Mouse (Mus musculus): ENCODE measurements around the gene Samd3. TPM values are rescaled to one million over a fixed set of nuclear protein-coding genes. Genes with fewer than 3 reads are reported as not detected.
A peak's percentile ranks its signal among the peaks of the same experiment; 100 is the strongest.

Samd3 gene
- polyA plus RNA-seq, 1 experiment from 2014 or later, result 0.47 TPM

DNA sequence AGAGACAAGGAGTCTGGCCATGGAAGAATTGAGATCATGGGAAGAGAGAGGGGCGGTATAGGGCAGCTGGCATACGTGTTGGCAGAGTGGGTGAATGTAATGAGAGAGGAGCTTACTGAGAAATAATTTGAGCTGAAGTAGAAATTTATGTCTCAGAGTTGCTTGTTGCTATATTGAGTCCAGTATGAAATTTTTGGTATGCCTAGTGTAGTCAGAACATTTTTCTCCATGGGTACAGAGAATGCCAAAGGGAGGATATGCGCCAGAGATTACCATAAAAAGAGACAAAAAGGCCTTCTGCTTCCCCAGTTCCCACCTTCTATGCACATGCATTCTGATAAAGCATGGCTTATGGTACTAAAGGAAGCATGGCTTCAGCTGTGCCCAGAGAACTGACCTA, 13.7 kb downstream of the Samd3 start:
- Histone ChIP-seq H3K36me3 (no peaks in the 10 kb centered on the region), H3K27me3 (no peaks in the 10 kb centered on the region), H3K9me3 (no peaks in the 10 kb centered on the region), H3K4me2 (replicated peaks) (no peak overlapping the region), H3K4me1 (no peaks in the 10 kb centered on the region), H3K27ac (no peak overlapping the region), H3K9ac (no peak overlapping the region), H3K4me3 (no peak overlapping the region)
- ATAC-seq (ENCODE audit: insufficient number of reproducible peaks, insufficient read depth, low FRiP score, low TSS enrichment), result no peak
- 93% methylated on average over 3 of the region's 3 CpGs for WGBS

DNA sequence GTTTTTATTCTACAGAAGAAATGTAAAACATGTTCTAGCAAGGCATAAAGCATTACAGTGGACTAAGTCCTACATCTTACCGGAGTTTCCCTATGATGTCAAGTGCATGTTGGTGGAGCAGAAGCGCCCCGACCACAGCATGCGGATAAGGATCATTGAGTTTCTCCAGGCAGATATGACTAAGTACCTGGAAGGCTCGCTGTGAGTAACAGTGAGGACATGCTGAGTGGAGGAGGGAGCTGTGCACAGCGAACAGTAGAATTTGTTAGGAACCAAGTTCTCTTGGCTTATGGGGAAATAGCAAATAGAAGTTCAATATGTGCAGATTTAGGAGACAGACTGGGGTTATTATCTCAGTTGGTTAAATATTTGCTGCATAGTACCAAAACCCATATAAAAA, 15.0 kb downstream of the Samd3 start:
- ATAC-seq (ENCODE audit: insufficient number of reproducible peaks, insufficient read depth, low FRiP score, low TSS enrichment), result no peak
- Histone ChIP-seq H3K4me3 (no peak overlapping the region), H3K27ac (no peak overlapping the region), H3K4me1 (no peaks in the 10 kb centered on the region), H3K9ac (no peak overlapping the region), H3K36me3 (no peaks in the 10 kb centered on the region), H3K27me3 (no peaks in the 10 kb centered on the region), H3K9me3 (no peaks in the 10 kb centered on the region), H3K4me2 (replicated peaks) (no peak overlapping the region)
- 88% methylated on average over 6 of the region's 6 CpGs for WGBS

DNA sequence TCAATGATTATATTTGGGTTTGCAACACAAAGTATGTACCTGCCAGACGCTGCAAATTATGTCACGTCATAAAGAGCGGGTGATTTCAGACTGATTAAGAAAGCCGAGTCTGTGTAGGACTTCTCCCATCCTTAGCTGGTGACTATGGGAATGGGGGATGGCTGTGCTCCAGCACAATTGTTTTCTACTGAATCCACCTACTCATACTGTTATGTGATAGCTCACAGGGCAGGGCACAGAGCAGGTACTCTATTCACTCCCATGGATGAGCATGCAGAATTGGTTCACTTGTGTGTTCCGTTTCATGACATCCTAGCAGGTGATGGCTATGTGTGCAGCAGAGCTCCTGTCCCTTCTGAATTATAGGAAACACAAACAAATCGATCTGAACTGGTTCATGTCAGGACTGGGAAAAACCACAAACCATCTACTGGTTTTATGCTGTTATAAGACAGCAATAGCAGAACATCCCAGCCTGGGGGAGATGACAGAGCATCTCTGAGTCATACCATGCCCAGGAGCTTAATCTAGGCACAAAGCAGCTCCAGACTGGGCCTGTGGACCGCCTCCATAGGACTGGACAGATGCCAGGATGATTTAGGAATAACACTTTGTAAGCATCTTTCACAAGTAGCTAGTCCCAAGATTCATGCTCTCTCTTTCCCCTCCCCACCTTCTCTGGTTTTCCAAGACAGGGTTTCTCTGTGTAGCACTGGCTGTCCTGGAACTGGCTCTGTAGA, 20.1 kb downstream of the Samd3 start:
- WGBS, result 86% methylated on average over 7 of the region's 7 CpGs
- ATAC-seq (ENCODE audit: insufficient number of reproducible peaks, insufficient read depth, low FRiP score, low TSS enrichment), result no peak
- H3K36me3 ChIP-seq, result no peaks in the 10 kb centered on the region
- H3K4me2 ChIP-seq (replicated peaks), result no peak overlapping the region
- H3K9me3 ChIP-seq, result no peaks in the 10 kb centered on the region
- H3K27ac ChIP-seq, result no peak overlapping the region
- H3K9ac ChIP-seq, result no peak overlapping the region
- no peaks in the 10 kb centered on the region for H3K4me1 ChIP-seq
- no peaks in the 10 kb centered on the region for H3K27me3 ChIP-seq
- no peak overlapping the region for H3K4me3 ChIP-seq

DNA sequence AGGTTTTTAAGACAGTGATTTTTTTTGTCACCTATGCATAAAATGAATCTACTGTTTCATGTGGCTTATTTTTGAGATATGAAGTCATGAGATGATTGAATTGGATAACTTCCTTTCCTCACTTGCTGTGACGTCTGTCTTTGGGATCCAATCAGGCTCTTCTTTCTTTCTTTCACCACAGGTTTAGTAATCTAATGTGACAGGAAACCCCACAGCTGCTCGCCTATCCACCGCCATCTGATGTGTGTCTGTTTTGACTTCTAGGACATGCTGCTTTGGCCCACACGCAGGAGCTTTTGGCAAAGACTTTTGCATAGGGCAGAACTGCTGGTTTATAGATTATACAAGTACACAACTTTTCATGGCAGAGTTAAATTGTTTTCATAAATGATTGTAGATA, 30.4 kb downstream of the Samd3 start:
- ATAC-seq (ENCODE audit: insufficient number of reproducible peaks, insufficient read depth, low FRiP score, low TSS enrichment), result no peak
- Histone ChIP-seq H3K4me2 (replicated peaks) (no peak overlapping the region), H3K9ac (no peak overlapping the region), H3K27ac (no peak overlapping the region), H3K36me3 (no peaks in the 10 kb centered on the region), H3K4me3 (no peak overlapping the region), H3K27me3 (no peaks in the 10 kb centered on the region), H3K4me1 (no peaks in the 10 kb centered on the region), H3K9me3 (no peaks in the 10 kb centered on the region)
- 42% methylated on average over 4 of the region's 4 CpGs for WGBS

DNA sequence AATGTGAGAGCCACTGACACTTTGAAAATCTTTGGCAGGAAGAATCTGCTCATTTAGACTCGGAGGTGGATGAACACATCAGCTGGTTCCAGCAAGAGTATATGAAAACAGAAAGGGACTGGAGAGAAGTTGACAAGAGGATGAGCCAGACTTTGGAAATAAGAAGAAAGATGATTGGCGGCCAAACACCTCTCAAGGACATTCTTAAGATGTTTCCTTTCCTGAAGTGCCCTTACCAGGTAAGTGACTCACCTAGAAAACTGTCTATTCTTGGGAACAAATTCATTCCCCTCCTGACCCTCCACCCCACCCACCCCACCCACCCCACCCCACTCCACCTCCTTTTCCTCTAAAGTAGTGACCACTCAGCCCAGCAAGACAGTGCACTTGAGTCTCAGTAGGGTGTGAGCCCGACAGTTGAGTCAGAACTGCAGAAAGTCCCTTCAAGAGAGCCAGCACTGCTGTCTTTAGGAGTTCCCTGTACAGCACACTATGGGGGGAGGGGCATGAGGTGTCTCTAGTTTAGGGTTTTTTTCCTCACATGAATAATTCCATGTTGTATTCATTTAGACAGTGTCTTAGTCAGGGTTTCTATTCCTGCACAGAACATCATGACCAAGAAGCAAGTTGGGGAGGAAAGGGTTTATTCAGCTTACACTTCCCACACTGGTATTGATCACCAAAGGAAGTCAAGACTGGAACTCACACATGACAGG, 34.4 kb downstream of the Samd3 start:
- Histone ChIP-seq H3K9me3 (no peaks in the 10 kb centered on the region), H3K4me1 (no peaks in the 10 kb centered on the region), H3K9ac (no peak overlapping the region), H3K27ac (no peak overlapping the region), H3K4me3 (no peak overlapping the region), H3K27me3 (no peaks in the 10 kb centered on the region), H3K36me3 (no peaks in the 10 kb centered on the region), H3K4me2 (replicated peaks) (no peak overlapping the region)
- ATAC-seq (ENCODE audit: insufficient number of reproducible peaks, insufficient read depth, low FRiP score, low TSS enrichment), result no peak
- WGBS, result 79% methylated on average over 3 of the region's 3 CpGs

DNA sequence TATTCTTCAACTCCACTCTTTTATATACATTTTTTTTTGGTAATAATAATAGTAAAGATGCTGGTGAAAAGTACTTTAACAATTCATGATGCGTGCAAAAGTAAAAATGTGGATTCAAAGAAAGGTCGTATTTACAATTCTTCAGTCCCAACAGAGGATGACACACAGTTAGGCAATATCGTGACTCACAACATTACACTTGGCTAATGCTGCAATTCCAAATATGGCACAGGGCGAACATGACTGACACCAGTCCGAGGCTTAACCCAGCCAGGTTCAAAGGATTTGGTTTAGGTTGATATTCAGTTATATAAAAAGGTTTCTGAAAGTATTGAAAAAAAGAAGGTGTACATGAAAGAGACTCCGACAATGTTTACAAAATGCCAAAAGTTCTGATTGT, 45.9 kb downstream of the Samd3 start:
- no peak for ATAC-seq (ENCODE audit: insufficient number of reproducible peaks, insufficient read depth, low FRiP score, low TSS enrichment)
- Histone ChIP-seq H3K27ac (no peak overlapping the region), H3K9ac (no peak overlapping the region), H3K36me3 (peaks cover 52% of the 10 kb centered on the region), H3K4me2 (replicated peaks) (no peak overlapping the region), H3K4me3 (no peak overlapping the region), H3K27me3 (no peaks in the 10 kb centered on the region), H3K4me1 (no peaks in the 10 kb centered on the region), H3K9me3 (no peaks in the 10 kb centered on the region)
- 91% methylated on average over 6 of the region's 6 CpGs for WGBS

DNA sequence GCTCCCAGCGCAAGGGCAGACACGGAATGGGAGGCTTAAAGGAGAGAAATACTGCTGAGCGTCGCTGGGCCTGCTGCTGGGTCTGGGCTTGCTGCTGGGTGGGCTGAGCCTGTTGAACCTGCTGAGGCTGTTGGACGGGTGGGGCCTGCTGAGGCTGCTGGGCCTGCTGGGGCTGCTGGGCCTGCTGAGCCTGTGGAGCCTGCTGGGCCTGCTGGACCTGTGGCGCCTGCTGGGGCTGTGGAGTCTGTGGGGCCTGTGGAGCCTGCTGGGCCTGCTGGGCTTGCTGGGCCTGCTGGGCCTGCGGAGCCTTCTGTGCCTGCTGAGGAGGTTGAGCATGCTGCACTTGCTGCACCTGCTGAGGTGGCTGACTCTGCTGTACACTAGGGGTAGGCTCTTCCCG, 50.5 kb downstream of the Samd3 start:
- Histone ChIP-seq H3K27ac (no peak overlapping the region), H3K4me1 (no peaks in the 10 kb centered on the region), H3K4me3 (no peak overlapping the region), H3K27me3 (no peaks in the 10 kb centered on the region), H3K9me3 (no peaks in the 10 kb centered on the region), H3K4me2 (replicated peaks) (no peak overlapping the region), H3K9ac (no peak overlapping the region), H3K36me3 (peaks cover 62% of the 10 kb centered on the region)
- 52% methylated on average over 8 of the region's 8 CpGs for WGBS
- ATAC-seq (ENCODE audit: insufficient number of reproducible peaks, insufficient read depth, low FRiP score, low TSS enrichment), result peak; percentile 72

DNA sequence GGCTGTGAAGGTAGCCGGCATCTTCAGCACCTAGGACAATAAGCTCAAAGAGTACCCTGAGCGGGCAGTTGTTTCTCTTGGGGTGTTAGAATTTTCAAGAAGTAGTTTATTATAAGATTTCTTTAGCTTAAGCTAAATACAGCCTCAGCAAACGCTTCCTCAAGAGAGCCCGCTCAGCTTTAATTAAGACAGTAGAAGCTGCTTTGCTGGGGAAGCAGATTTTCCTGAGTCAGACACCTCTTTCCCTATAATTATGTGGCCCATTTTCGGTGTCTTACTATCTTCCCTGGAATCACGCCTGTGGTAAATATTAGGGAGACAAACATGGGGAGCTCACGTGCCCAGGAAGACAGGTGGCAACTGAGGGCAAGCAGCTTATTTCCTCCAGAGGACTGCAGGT, 57.6 kb downstream of the Samd3 start:
- Histone ChIP-seq H3K4me2 (replicated peaks) (no peak overlapping the region), H3K27ac (no peak overlapping the region), H3K4me3 (no peak overlapping the region), H3K27me3 (no peaks in the 10 kb centered on the region), H3K36me3 (peaks cover 39% of the 10 kb centered on the region), H3K9me3 (no peaks in the 10 kb centered on the region), H3K4me1 (no peaks in the 10 kb centered on the region), H3K9ac (no peak overlapping the region)
- 86% methylated on average over 7 of the region's 7 CpGs for WGBS
- ATAC-seq (ENCODE audit: insufficient number of reproducible peaks, insufficient read depth, low FRiP score, low TSS enrichment), result no peak

DNA sequence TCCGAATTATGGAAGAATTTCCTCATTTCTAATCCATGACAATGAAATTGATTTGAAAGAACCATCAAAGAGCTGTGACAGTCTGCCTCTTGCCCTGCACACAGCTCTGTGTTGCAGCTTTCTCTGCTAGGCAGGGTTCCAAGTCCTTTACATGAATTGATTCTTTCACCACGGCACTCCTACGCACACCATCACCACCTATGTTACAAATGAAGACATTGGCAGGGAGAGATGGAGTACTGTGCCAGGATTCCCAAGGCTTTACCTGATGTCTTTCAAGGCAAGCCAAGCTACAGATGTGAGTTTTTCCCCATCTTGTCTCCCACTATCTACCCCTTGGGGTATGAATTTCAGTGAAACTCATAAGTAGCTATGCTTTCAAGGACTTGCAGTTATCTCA, 67.7 kb downstream of the Samd3 start:
- no peaks in the 10 kb centered on the region for H3K4me1 ChIP-seq
- no peak overlapping the region for H3K27ac ChIP-seq
- no peak overlapping the region for H3K4me3 ChIP-seq
- WGBS, result 89% methylated on average over 3 of the region's 3 CpGs
- H3K27me3 ChIP-seq, result no peaks in the 10 kb centered on the region
- no peak overlapping the region for H3K9ac ChIP-seq
- H3K36me3 ChIP-seq, result peaks cover 55% of the 10 kb centered on the region
- H3K4me2 ChIP-seq (replicated peaks), result no peak overlapping the region
- H3K9me3 ChIP-seq, result no peaks in the 10 kb centered on the region
- ATAC-seq (ENCODE audit: insufficient number of reproducible peaks, insufficient read depth, low FRiP score, low TSS enrichment), result no peak

DNA sequence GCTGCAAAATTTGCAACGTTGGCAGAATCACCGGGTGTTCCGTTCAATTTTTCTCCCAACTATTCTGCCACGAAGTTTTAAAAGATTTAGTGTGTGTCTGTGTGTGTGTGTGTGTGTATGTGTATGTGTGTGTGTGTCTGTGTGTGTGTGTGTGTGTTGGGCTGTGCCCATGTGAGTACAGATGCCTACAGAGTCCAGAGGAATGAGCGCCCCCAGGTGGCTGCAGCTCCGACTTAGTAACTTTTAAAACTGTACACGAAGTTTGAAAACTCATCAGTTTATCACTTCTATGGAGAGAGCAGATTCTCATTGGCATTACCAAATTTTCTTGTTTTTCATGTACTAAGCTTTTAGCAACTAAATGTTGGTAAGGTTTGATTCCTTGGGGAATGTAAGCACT, 68.1 kb downstream of the Samd3 start:
- Histone ChIP-seq H3K4me2 (replicated peaks) (no peak overlapping the region), H3K4me3 (no peak overlapping the region), H3K9me3 (no peaks in the 10 kb centered on the region), H3K27ac (no peak overlapping the region), H3K36me3 (peaks cover 54% of the 10 kb centered on the region), H3K9ac (no peak overlapping the region), H3K4me1 (no peaks in the 10 kb centered on the region), H3K27me3 (no peaks in the 10 kb centered on the region)
- ATAC-seq (ENCODE audit: insufficient number of reproducible peaks, insufficient read depth, low FRiP score, low TSS enrichment), result no peak
- WGBS, result 87% methylated on average over 7 of the region's 7 CpGs

DNA sequence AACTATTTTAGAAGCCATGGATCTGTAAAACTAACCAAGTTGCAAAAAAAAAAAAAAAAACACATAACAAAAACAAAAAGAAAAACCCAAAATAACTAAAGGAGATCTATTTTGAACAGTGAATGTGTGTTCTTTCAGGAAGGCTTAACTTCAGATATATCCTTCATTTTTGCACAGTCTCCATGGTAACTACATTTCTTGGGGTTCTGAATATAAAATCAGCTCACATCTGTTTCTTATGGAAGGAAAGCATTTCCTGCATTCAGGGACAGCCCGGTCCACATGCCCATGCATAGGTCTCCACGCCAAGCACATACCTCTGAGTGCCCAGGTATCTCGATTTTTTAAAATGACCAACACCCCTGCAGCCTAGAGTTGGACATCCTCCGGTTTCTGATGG, 72.8 kb downstream of the Samd3 start:
- Histone ChIP-seq H3K27ac (no peak overlapping the region), H3K4me2 (replicated peaks) (no peak overlapping the region), H3K9ac (no peak overlapping the region), H3K4me1 (no peaks in the 10 kb centered on the region), H3K4me3 (no peak overlapping the region), H3K9me3 (no peaks in the 10 kb centered on the region), H3K36me3 (peaks cover 29% of the 10 kb centered on the region), H3K27me3 (no peaks in the 10 kb centered on the region)
- WGBS, result 73% methylated on average over 4 of the region's 4 CpGs
- ATAC-seq (ENCODE audit: insufficient number of reproducible peaks, insufficient read depth, low FRiP score, low TSS enrichment), result no peak

DNA sequence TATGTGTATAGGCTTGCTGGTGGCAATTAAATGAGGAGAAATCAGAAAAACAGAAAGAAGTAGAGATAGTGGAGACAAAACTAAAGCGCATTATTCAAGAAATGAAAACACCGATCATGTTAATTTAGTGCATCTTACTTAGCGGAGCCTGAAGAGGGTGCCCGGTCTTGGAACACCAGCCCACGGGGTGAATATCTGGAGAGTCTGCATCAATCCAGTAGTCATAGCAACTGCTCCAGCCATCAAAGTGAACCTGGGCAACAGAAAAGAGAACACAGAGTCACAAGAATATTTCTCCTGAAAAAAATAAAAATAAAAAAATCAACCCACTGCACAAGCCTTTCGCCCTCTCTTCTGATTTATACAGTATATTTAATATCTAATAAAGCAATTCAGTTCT, 74.0 kb downstream of the Samd3 start:
- Histone ChIP-seq H3K9me3 (no peaks in the 10 kb centered on the region), H3K27ac (no peak overlapping the region), H3K4me3 (no peak overlapping the region), H3K9ac (no peak overlapping the region), H3K4me1 (no peaks in the 10 kb centered on the region), H3K27me3 (no peaks in the 10 kb centered on the region), H3K36me3 (peaks cover 37% of the 10 kb centered on the region), H3K4me2 (replicated peaks) (no peak overlapping the region)
- ATAC-seq (ENCODE audit: insufficient number of reproducible peaks, insufficient read depth, low FRiP score, low TSS enrichment), result no peak
- WGBS, result 92% methylated on average over 6 of the region's 6 CpGs
